16 mouse cellular contexts compared by ENCODE assay signal in the genomic region with DNA sequence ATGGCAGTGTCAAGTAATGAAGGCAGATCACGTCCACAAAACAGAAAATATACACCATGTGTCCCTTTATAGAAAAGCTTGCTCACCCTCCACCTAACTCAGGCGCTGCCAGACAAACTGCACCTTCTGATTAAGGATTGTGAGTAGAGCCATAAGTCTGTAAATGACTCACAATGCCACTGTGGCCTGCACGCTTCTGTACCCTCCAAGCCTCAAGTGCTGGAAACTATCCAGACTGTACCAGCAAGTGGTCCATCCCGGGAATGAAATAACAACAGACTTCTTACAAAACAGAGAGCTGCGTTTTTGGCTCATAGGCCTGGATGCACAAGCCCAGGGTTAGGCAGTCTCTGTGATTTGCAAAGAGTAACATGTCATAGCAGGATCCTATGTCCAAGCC.
"Had no signal": no experiment of that assay in that cellular context is flagged by ENCODE, and none has a peak within 500 bp of the region (broad histone marks: within the 10 kb centered on the region; RNA-seq: fewer than 3 reads in every experiment).

No protein-coding gene starts in this region.

- H3K4me2 ChIP-seq: lung, embryonic 14.5 days; midbrain, embryonic 11.5 days; midbrain, embryonic 13.5 days; midbrain, embryonic 15.5 days; neural tube, embryonic 12.5 days; stomach, embryonic 15.5 days had no signal

- H3K27me3 ChIP-seq: megakaryocyte, embryonic 14.5 days; midbrain, embryonic 13.5 days; midbrain, embryonic 15.5 days; neural tube, embryonic 12.5 days; stomach, embryonic 15.5 days had no signal

- H3K36me3 ChIP-seq: midbrain, embryonic 15.5 days had no signal

- H3K4me3 ChIP-seq: megakaryocyte, embryonic 14.5 days; midbrain, embryonic 13.5 days; midbrain, embryonic 15.5 days; neural tube, embryonic 12.5 days; stomach, embryonic 15.5 days had no signal

- ATAC-seq: midbrain, embryonic 13.5 days; midbrain, embryonic 15.5 days had no signal

- H3K27ac ChIP-seq: macrophage; midbrain, embryonic 13.5 days; midbrain, embryonic 15.5 days; neural tube, embryonic 12.5 days; stomach, embryonic 15.5 days; stomach, postnatal 0 days had no signal

- H3K4me1 ChIP-seq: midbrain, embryonic 15.5 days; neural tube, embryonic 12.5 days had no signal

- H3K9ac ChIP-seq: lung, embryonic 14.5 days; midbrain, embryonic 13.5 days; midbrain, embryonic 15.5 days; neural tube, embryonic 12.5 days; stomach, embryonic 15.5 days had no signal

- DNase-seq: lung, adult 18-20 months; lung, embryonic 14.5 days; lung, postnatal 10 days; lung, postnatal 36 days; right cerebral cortex, postnatal 14 days; thymus, adult 2 months; thymus, postnatal 25 days; thymus, postnatal 4 days had no signal

- H3K9me3 ChIP-seq: megakaryocyte, embryonic 14.5 days; midbrain, embryonic 13.5 days; midbrain, embryonic 15.5 days; neural tube, embryonic 12.5 days; stomach, embryonic 15.5 days had no signal
